Mouse (Mus musculus) C2C12 (cell line): ENCODE results near the gene Ehbp1l1.

Source experiments
- CEBPB ChIP-seq: IDR thresholded peaks from one replicate; pipeline ENCODE4 v1.6.1; 2011; ENCODE audit warnings: low read depth, mild to moderate bottlenecking, control low read depth, moderate library complexity
- CTCF ChIP-seq: IDR thresholded peaks from one replicate; pipeline ENCODE4 v1.5.1; 2011; ENCODE audit not compliant: control insufficient read depth, insufficient read depth, insufficient read length
- FOSL1 ChIP-seq: IDR thresholded peaks from one replicate; pipeline ENCODE4 v1.8.0; 2011; ENCODE audit warnings: mild to moderate bottlenecking, low read length; ENCODE audit not compliant: poor library complexity, insufficient read depth, severe bottlenecking
- MAX ChIP-seq: IDR thresholded peaks from one replicate; pipeline ENCODE4 v1.6.1; 2011; ENCODE audit warnings: mild to moderate bottlenecking, control low read depth
- MYOD1 ChIP-seq: IDR thresholded peaks from one replicate; pipeline ENCODE4 v1.6.1; 2011; ENCODE audit warnings: low read depth; ENCODE audit not compliant: control insufficient read depth, insufficient read length
- MYOG ChIP-seq: IDR thresholded peaks from one replicate; pipeline ENCODE4 v1.6.1; 2011; ENCODE audit not compliant: control insufficient read depth, insufficient read length; ENCODE audit errors: extremely low read depth
- USF1 ChIP-seq: IDR thresholded peaks from one replicate; pipeline ENCODE4 v1.6.1; 2011; ENCODE audit warnings: low read depth, mild to moderate bottlenecking, control low read depth, moderate library complexity

- no peak for TF ChIP-seq CTCF
- TF ChIP-seq USF1 = no peak
- TF ChIP-seq MYOG = no peak
- no peak for TF ChIP-seq CEBPB
- no peak for TF ChIP-seq MYOD1
- no peak for TF ChIP-seq MAX
- TF ChIP-seq FOSL1 = no peak
Measured at GRCm38 (mm10) chr19:5695849-5696462, 30.2 kb downstream of the Ehbp1l1 start.
